Mouse (Mus musculus) cortical plate, adult 2 months (tissue): Measurements from ENCODE around the gene Tsc1.

Experiments
- CTCF ChIP-seq: fragments of 200-500 bp; IDR thresholded peaks from 2 replicates; pipeline ENCODE4 v1.5.1; 2011; ENCODE audit warnings: mild to moderate bottlenecking, control low read depth, low read length; ENCODE audit not compliant: insufficient read depth; ENCODE audit errors: extremely low read depth
- POLR2A ChIP-seq: fragments of 200-500 bp; IDR thresholded peaks from 2 replicates; pipeline ENCODE4 v1.6.1; 2011; ENCODE audit warnings: mild to moderate bottlenecking, low read length, control low read depth; ENCODE audit not compliant: insufficient read depth; ENCODE audit errors: extremely low read depth

- no peak for TF ChIP-seq CTCF
- no peak for TF ChIP-seq POLR2A
Measured at GRCm38 (mm10) chr2:28610716-28611406, 30.2 kb upstream of the Tsc1 start.
